Mouse (Mus musculus) heart, adult 9 months (tissue): Measurements from ENCODE around the gene Gle1.
"Not testable (repeated sequence)": the region's sequence is repeated elsewhere in the genome, so short reads cannot be mapped to it uniquely, and the experiment has no call there.

Experiments used
- DNase-seq, 2 experiments: peaks; one replicate each; pipeline ENCODE4 v3.0.0; 2022; ENCODE audit warnings: low spot score in 2 of 2

Gle1 gene

DNA sequence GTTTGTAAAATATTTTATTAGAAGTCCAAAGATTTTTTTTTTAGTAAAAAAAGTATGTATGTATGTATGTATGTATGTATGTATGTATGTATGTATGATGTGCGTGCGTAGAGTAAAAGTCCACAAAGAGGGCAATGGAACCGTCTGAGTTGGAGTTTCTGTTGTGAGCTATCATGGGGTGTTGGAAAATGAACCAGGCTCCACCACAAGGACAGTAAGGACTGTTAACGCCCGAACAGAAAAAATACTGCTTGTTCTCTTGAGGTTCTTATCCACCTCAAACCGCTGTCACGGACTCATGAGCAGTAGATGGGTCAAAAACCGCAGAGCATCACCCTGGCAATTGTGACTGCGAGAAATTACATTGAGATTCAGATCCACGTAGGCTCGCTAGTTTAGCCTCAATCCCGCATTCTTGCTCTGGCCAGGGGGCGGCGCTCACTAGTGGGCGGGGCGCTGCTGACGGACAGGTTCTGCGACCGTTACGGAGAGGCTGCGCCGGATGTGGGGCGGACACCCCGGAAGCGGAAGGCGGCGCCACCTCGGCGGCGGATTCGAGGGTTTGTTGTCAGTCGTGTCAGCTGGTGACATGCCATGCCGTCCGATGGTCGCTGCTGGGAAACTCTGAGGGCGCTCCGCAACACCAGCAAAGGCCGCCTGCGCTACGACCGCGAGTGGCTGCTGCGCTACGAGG, at the start of gene Gle1:
Gene Gle1 (plus strand): TSS at position 521 of the 694 bp plus-strand sequence.
- peak; percentile 92 to 95 for DNase-seq

DNA sequence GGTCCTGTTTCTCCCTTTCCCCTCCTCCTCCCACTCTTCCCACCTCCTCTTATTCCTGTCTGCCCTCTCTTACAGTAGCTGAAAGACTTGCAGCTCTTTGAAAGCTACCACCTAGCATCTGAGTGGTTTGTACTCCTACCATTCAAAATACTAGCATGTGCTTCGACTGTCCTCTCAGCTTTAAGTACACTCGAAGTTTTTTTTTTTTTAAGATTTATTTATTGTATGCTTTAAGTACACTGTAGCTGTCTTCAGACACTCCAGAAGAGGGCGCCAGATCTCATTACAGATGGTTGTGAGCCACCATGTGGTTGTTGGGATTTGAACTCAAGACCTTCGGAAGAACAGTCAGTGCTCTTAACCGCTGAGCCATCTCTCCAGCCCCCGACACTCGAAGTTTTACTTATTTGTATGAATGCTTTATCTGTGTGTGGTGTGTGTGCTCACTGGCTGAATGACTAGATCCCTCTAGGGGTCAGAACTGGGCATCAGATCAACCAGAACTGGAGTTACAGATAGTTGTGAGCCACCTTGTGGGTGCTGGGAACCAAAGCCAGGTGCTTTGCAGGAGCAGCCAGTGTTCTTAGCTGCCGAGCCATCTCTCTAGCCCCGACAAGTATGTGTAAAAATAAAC, 48.5 kb upstream of the Gle1 start:
- not testable (repeated sequence) for DNase-seq

DNA sequence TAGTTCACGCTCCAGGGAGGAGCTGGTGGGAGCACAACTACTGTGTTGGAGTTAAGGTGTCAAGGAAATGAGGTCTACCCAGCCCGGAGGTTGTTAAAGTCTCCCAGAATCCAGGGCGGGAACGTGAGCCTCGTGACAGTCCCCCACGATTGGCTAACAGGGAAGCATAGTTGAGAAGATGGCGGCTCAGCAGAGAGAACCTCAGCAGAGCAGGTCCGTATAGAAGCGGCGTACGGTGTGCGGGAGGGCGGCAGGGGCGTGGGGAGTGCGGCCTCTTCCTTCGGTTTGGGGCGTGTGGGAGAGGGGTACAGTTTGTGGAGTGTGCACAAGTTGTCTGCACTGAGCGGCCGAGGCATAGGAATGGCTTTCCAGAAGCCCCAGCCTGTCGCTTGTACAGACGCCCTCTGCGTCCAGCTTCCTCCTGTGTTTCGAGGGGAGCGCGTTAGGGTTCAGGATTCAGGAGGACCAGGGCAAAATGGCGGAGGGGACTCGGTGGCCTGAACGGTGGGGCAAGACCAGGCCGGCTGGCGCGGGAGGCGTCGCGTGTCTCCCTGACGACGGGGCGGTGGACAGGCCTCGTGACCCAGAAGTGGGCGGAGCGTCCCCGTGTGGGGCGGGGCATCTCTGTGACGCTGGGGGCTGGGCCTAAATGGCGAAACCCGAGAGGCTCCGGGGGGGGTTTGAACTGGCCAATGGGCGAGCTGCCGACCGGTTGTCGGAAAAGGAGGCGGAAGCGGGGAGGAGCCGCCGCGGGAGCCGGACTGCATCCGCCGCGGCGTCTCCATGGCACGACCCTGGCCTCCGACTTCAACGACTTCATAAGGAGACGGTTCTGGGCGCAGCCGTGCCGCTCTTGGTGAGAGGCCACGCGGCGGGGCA, 45.9 kb upstream of the Gle1 start, which contains the start of gene Odf2:
Gene Odf2 (plus strand): TSS at position 156 of the 879 bp plus-strand sequence.
- DNase-seq, result peak; percentile 99 to 100

DNA sequence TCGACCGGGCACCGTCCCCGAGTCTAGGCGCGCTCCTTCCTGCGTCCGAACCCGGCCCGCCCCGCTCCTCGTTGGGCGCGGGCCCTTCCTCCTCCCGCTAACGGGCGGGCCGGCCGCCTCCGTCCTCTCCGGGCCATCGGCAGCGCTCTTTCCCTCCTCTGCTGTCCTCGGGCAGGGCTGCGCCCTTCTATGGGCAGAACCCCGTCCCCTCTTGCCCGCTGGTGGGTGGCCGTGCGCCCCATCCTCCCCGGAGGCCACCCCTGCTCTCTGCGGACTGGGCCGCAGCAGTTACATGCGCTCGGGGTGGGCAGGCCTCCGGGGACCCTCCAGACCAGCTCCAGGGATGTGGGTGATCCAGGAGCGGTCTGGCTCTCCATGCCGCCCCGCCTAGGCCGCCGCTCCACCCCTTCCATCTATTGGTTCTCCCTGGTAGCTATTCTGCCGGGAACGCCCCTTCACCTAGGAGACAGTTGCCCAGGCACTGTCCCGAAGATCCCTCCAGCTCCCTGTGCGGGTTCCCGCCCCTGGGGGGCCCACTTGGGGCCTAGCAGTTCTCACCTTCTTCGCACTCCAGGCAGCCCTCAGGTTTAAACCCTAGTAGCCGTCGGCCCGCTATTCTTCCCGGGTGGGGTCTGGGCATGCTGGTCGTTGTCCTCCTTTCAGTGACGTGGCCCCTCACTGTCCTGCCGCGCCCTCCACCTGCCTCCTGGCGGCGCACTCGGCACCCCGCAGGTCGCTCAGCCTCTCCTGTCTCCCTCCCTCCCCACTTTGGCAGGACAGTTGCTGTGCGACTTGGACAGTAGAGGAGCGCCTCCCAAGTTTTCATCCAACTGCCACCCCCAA, 45.0 kb upstream of the Gle1 start:
- peak; percentile 79 for DNase-seq

DNA sequence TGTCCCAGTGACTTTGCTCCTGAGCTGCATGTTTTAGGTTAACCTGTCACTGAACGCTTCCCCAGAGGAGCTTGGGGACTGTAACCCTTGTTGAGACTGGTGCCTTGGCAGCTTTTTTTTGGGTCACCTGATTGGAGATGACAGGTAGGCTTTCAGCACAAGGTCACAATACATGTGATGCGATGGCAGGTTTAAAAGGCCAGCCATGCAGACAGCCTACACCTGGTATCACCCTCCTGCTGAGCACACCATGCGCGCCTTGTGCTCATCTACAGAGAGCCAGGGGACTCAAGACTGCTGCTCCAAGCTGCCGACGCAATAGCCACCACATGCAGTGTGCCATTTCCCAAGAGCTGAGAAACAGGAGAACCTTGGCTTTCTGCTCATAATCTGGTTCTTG, 43.5 kb upstream of the Gle1 start:
- no peak for DNase-seq

DNA sequence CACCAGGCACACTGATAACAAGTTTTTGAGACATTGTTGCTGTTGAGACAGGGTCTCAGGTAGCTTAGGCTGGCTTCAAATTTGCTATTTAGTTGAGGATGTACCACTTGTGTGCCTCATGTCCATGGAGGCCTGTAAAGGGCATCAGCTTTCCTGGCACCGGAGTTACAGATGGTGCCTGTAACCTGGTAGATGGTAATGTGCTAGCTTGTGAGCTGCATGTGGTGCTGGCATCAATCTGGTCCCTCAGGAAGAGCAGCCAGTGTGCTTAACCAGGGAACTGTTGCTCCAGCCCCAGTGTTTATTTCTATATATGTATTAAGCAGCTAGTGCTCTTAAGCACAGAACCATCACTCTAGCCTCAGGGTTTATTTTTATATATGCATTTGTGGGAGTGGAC, 39.2 kb upstream of the Gle1 start:
- DNase-seq, result no peak

DNA sequence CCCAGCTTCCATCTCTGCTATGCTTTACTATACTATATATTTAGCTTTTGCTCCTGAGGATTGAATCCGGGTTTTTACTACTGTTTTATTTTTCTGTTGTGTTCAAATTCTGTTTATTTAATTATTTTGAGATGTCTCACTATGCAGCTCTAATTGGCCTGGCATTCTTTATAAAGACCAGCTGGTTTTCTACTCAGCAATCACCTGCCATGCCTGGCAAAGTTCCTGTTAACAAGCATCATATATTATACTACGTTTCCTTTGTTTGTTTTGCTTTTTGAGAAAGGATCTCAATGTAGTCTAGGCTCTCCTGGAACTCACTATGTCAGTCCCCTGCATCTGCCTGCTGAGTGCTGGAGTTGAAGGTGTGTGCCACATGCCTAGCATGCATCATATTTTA, 37.9 kb upstream of the Gle1 start:
- no peak for DNase-seq

DNA sequence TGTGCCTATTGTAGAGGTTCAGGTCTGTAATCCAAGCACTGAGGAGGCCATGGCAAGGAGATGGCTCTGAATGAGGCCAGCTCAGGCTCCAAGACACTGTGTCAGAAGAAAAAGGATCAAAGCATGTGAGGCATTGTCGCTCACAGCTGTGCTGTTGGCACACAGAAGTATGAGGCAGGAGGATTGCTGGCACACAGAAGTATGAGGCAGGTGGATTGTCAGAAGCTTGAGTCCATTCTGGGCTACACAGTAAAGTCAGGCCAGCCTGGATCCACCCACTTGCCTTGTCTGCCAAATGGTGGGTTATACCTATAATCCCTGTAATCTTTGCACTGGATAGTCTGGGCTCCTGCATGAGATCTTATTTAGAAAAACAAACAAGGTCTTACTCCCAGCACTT, 37.1 kb upstream of the Gle1 start:
- DNase-seq, result no peak

DNA sequence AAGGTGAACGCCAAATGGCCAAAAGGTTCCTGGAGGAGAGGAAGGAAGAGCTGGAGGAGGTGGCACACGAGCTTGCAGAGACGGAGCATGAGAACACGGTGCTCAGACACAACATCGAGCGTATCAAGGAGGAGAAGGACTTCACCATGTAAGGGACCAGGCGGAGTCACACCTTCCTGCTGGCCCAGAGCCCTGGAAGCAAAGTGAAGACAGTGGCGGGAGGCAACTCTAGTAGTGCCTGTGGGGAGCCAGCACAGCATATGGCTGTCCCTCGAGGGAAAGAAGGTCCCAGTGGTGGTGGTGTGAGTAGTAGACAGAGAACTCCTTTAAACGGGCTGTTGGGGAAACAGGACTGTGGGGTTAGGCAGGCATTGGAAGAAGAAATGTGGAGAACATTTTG, 33.0 kb upstream of the Gle1 start:
- DNase-seq, result no peak

DNA sequence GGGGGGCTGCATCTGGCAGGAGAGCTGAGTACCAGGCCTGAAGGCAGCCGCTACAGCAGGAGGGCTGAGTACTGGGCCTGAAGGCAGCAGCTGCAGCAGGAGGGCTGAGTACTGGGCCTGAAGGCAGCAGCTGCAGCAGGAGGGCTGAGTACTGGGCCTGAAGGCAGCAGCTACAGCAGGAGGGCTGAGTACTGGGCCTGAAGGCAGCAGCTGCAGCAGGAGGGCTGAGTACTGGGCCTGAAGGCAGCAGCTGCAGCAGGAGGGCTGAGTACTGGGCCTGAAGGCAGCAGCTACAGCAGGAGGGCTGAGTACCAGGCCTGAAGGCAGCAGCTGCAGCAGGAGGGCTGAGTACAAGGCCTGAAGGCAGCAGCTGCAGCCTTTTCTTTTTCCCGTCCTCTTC, 27.1 kb upstream of the Gle1 start:
- DNase-seq, result not testable (repeated sequence)

DNA sequence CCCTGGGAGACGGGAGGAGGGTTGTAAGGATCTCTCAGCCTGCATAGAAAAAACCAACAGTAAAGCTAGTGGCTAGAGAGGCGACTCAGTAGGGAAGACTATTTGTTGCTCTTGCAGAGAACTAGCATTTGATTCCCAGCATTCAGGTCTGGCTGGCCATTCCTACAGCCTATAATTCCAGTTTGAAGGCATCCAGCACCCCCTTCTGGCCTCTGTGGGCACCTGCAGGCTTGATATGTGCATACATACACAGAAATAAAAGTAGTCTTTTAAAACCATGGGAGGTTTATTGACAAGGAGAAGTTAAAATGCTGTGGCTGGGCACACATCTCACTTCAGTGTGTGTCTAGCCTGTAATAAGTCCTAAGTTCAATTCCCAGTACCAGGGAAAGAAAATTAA, 25.2 kb upstream of the Gle1 start:
- DNase-seq, result no peak

DNA sequence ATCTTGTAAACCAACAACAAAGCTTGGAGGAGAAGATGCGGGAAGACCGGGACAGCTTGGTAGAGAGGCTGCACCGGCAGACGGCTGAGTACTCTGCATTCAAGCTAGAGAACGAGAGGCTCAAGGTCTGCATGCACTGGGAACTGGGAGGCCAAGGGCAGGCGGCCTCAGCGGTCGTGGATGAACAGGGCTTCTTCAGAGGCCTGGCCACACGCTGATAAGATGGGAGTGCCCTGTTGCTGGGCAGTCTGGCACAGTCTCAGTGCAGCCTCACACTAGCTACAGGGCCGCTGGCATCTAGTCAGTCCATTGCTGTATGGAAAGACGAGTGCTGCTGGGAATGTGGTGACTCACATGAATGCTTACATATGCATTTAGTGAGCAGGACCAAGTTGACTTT, 17.6 kb upstream of the Gle1 start:
- DNase-seq, result no peak

DNA sequence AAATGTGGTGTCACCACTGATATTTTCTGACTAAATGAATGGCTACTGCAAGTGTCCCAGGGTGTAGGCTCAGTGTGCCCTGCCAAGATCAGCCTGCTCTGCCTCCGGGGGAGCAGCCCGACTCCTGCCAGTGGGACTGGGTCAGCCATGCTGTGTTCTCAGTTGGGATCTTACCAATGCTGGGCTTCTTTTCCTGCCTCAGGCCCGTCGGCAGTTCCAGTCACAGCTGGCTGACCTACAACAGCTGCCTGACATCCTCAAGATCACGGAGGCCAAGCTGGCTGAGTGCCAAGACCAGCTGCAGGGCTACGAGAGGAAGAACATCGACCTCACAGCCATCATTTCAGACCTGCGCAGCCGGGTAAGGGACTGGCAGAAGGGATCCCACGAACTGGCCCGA, 13.2 kb upstream of the Gle1 start:
- peak; percentile 78 to 81 for DNase-seq

DNA sequence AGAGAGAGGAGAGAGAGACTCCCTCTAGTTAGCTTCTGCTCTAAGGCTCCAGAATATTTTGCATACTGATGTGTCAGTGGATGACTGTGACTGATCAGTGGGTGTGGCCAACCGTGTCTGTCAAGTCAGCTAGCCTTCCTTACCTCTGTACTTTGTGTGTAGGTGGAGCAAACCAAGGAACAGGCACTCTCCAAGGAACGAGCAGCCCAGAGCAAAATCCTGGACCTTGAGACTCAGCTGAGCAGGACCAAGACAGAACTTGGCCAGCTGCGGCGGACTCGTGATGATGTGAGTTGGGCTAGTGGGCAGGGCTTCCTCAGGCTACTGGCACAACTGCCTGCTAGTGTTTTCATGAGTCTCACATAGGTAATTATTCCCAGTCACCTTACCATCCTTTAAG, 8.7 kb upstream of the Gle1 start:
- DNase-seq, result no peak

DNA sequence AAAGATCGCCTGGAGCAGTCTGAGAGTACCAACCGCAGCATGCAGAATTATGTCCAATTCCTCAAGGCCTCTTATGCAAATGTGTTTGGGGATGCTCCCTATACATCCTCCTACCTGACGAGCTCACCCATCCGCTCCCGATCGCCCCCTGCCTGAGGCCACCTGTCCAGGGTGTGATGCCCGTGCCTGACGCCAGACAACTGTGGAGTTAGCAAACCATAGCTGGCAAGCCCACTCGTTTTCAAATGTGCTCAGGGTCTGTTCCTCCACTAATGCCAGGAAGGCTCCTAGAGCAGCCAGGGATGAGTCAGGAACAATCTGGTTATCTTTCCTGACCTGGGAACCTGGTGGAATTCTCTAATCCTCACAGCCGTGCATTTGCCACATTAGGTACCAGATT, 4.7 kb upstream of the Gle1 start:
- DNase-seq, result no peak

DNA sequence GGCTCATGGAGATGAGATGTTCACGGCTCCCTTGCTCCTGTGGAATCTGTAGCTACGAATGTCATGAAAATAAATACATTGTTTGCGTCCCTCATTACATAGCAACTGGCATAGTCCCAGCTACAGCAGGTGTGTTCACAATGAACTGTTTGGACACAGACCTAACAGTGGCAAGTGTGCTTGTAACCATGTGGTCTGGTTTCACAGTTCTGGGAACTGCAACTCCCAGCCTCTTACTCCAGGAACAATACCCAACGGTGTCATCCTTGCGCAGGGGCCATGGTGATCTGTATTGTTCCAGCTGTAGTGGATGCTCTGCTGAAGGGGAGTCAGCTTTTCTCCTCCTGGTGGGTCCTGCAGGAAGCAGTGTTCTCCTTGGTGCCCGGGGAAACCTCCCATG, 4.0 kb upstream of the Gle1 start:
- DNase-seq, result no peak

DNA sequence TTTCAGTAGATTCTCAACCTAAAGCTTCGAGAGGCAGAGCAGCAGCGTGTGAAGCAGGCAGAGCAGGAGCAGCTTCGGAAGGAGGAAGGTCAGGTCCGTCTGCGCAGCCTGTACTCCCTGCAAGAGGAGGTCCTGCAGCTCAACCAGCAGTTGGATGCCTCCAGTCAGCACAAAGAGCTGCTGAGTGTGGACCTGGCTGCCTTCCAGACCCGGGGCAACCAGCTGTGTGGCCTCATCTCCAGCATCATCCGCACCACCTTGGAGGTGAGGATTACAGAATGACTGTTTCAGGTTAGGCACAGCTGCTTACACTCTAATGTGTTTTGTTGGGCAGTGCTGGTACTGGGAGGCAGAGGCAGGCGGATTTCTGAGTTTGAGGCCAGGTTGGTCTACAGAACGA, 4.8 kb downstream of the Gle1 start:
- DNase-seq, result no peak

DNA sequence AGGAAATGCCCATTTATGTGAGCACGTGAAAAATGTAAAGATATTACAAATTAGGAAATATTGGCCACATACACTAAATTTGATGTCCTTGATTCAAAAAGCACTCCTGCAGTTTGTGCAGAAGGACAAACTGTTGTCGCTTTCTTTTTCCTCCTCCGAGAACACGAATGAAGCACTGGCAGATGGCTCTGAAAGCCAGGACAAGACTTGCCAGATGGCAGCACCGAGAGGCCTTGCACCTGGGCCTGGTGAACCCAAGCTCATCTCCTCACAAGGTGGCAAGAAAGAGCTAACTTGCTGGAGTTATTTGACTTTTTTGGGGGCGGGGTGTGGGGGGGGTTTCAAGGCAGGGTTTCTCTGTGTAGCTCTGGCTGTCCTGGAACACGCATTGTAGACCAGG, 5.6 kb downstream of the Gle1 start:
- no peak for DNase-seq

DNA sequence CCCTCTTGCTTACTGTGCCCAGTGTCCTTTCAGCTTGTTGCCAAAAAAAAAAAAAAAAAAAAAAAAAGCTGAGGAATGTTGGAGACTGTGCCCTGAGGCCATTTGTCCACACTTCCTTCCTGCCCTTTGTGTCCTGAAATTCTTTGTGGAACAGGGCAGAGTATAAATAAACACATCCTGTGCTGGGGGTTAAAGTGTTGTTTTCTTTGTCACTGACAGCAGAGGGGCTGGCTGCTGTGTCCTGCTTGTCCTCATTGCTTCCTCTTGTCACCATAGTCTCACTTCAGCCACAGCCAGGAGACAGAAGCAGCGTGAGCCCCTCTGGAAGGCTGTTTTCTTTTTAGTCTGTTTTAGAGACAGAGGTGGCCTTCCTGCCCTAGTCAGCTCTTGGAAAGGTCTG, 9.5 kb downstream of the Gle1 start:
- peak; percentile 43 to 76 for DNase-seq

DNA sequence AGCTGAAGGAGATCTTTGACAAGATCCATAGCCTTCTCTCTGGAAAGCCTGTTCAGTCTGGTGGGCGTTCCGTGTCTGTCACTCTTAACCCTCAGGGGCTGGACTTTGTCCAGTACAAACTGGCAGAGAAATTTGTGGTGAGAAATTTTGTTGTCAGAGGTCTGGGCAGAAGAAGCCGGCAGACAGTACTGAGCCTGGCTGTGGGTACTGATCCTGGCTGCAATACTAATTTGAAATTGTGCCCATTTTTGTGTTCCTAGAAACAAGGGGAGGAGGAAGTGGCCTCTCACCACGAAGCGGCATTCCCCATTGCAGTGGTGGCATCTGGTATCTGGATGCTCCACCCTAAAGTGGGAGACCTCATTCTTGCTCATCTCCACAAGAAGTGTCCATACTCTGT, 13.7 kb downstream of the Gle1 start:
- DNase-seq, result no peak

DNA sequence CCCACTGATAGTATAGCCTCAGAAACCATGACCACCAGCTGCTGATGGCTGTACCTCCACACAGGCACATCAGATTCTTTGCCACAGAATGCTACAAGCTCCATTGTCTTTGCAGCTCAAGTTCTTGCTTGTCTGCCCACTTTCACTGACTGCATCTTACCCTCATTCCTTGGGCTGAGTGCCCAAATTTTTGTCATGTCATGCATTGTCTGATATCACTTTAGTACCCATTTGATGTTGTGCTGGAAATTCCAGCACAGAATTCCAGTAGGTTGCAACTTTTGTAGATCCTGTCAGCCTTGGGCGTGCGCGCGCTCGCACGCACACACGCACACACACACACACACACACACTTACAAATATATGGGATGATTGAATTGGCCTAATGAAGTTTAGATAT, 26.0 kb downstream of the Gle1 start:
- no peak for DNase-seq
